Mouse (Mus musculus): ENCODE results near the gene Rapsn. TPM values are rescaled to one million over a fixed set of nuclear protein-coding genes. Genes with fewer than 3 reads are reported as not detected.
"Not testable (repeated sequence)": the region's sequence is repeated elsewhere in the genome, so short reads cannot be mapped to it uniquely, and the experiment has no call there.

The Rapsn gene
- total RNA-seq (2021): 10 to 100 TPM; 22.4 to 23.0 TPM
- long read RNA-seq, experiment 1, transcript Rapsn-201 (8 exons, 1,606 nt): major isoform, 39 of 45 reads
- long read RNA-seq, experiment 1, partial matches to known transcripts: 1 of 45 reads
- long read RNA-seq, experiment 1, other reads (novel, unspliced or antisense): 3 of 45 reads
- long read RNA-seq, experiment 2, transcript Rapsn-201 (8 exons, 1,606 nt): major isoform, 42 of 47 reads
- long read RNA-seq, experiment 2, partial matches to known transcripts: 1 of 47 reads
- long read RNA-seq, experiment 2, other reads (novel, unspliced or antisense): 4 of 47 reads

- intact Hi-C loops (cut with DNase I; ENCODE audit: low total_unique reads): no loop called here
- peak; percentile 79 for DNase-seq
These were observed at the start of gene Rapsn for GRCm38 (mm10) chr2:91035385-91035784. Rapsn (plus strand) TSS chr2:91035620.

- intact Hi-C loops (cut with DNase I; ENCODE audit: low total_unique reads): no loop called here
- DNase-seq: no peak
These were observed 49.4 kb upstream of the Rapsn start for GRCm38 (mm10) chr2:90986055-90986454.

- no peak for DNase-seq
- intact Hi-C loops (cut with DNase I; ENCODE audit: low total_unique reads): no loop called here
These were observed 26.9 kb upstream of the Rapsn start for GRCm38 (mm10) chr2:91008536-91008935.

GRCm38 (mm10) chr2:91013881-91014280 is 21.5 kb upstream of the Rapsn start:
- intact Hi-C loops (cut with DNase I; ENCODE audit: low total_unique reads): no loop called here
- no peak for DNase-seq

GRCm38 (mm10) chr2:91015386-91015785 is 20.0 kb upstream of the Rapsn start:
- intact Hi-C loops (cut with DNase I; ENCODE audit: low total_unique reads): no loop called here

GRCm38 (mm10) chr2:91018061-91018788 is 17.2 kb upstream of the Rapsn start:
- intact Hi-C loops (cut with DNase I; ENCODE audit: low total_unique reads): no loop called here

More at GRCm38 (mm10) chr2:91015386-91015785, 20.0 kb upstream of the Rapsn start:
- no peak for DNase-seq

GRCm38 (mm10) chr2:91019911-91020310 is 15.5 kb upstream of the Rapsn start:
- intact Hi-C loops (cut with DNase I; ENCODE audit: low total_unique reads): no loop called here
- no peak for DNase-seq

More at GRCm38 (mm10) chr2:91018061-91018788, 17.2 kb upstream of the Rapsn start:
- DNase-seq: peak; percentile 52

- DNase-seq; intact Hi-C loops (cut with DNase I; ENCODE audit: low total_unique reads): not testable (repeated sequence)
These were observed 13.2 kb upstream of the Rapsn start for GRCm38 (mm10) chr2:91022266-91022665.

- no peak for DNase-seq
- intact Hi-C loops (cut with DNase I; ENCODE audit: low total_unique reads): no loop called here
These were observed 12.3 kb upstream of the Rapsn start for GRCm38 (mm10) chr2:91023131-91023530.

GRCm38 (mm10) chr2:91023956-91024355 is 11.5 kb upstream of the Rapsn start:
- DNase-seq: no peak

GRCm38 (mm10) chr2:91025081-91025516 is 10.3 kb upstream of the Rapsn start:
- DNase-seq: no peak
- intact Hi-C loops (cut with DNase I; ENCODE audit: low total_unique reads): no loop called here

More at GRCm38 (mm10) chr2:91023956-91024355, 11.5 kb upstream of the Rapsn start:
- intact Hi-C loops (cut with DNase I; ENCODE audit: low total_unique reads): no loop called here

- no peak for DNase-seq
- intact Hi-C loops (cut with DNase I; ENCODE audit: low total_unique reads): no loop called here
These were observed 8.9 kb upstream of the Rapsn start for GRCm38 (mm10) chr2:91026491-91026890.

GRCm38 (mm10) chr2:91027391-91028214 is 7.8 kb upstream of the Rapsn start:
- no peak for DNase-seq
- intact Hi-C loops (cut with DNase I; ENCODE audit: low total_unique reads): no loop called here

- DNase-seq: no peak
- intact Hi-C loops (cut with DNase I; ENCODE audit: low total_unique reads): no loop called here
These were observed 4.2 kb upstream of the Rapsn start for GRCm38 (mm10) chr2:91031216-91031615.

GRCm38 (mm10) chr2:91033000-91033399 is 2.4 kb upstream of the Rapsn start:
- no peak for DNase-seq
- intact Hi-C loops (cut with DNase I; ENCODE audit: low total_unique reads): no loop called here

GRCm38 (mm10) chr2:91041786-91042185 is 6.4 kb downstream of the Rapsn start:
- intact Hi-C loops (cut with DNase I; ENCODE audit: low total_unique reads): no loop called here
- no peak for DNase-seq

- intact Hi-C loops (cut with DNase I; ENCODE audit: low total_unique reads): no loop called here
- no peak for DNase-seq
These were observed 7.4 kb downstream of the Rapsn start for GRCm38 (mm10) chr2:91042651-91043398.

GRCm38 (mm10) chr2:91044727-91045126 is 9.3 kb downstream of the Rapsn start:
- intact Hi-C loops (cut with DNase I; ENCODE audit: low total_unique reads): no loop called here
- no peak for DNase-seq

GRCm38 (mm10) chr2:91045805-91046204 is 10.4 kb downstream of the Rapsn start:
- DNase-seq; intact Hi-C loops (cut with DNase I; ENCODE audit: low total_unique reads): not testable (repeated sequence)
